Mouse (Mus musculus) liver, adult 2 months (tissue): ENCODE results near the gene Slc36a1.

Source experiments
- CTCF ChIP-seq: fragments of 200-500 bp; IDR thresholded peaks from 2 replicates; pipeline ENCODE4 v1.5.1; 2011; ENCODE audit warnings: low read depth, low read length, control low read depth
- POLR2A ChIP-seq: fragments of 200-500 bp; IDR thresholded peaks from 2 replicates; pipeline ENCODE4 v1.6.1; 2011; ENCODE audit warnings: low read length, control low read depth; ENCODE audit not compliant: insufficient read depth; ENCODE audit errors: extremely low read depth

- TF ChIP-seq CTCF, result no peak
- TF ChIP-seq POLR2A, result no peak
Observed at GRCm38 (mm10) chr11:55261105-55261504, 57.0 kb downstream of the Slc36a1 start.
